In the genomic region with DNA sequence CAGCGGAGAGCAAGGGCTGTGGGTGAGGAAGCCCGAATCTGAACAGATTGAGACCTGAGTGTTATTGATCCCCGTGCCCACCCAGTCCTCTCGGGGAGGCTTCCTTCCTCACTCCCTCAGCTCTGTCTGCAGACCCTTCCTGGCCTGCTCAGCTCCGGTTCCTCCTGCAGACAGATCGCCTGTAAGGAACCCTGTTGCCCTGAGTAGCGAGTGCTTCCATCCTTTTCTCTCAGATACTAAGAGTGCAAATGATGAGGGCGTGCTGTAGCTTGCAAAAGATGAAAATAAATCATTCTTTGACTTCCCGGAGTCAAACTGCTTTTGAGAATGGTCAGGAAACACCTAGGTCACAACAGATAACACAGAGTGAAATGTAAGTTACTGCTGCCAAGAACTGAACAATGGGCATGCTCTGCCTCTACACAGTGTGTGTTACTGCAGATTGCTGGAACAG, we compare ENCODE assay signal across 8 mouse cellular contexts.
DNase-seq lines count a peak whose midpoint lies in the region; ATAC-seq and TF ChIP-seq lines count a peak whose summit lies in the region.

No protein-coding gene starts in this region.

- peaks cover 8% of the 10 kb centered on the region; the same call in 1 of the 2 replicates for H3K4me1 ChIP-seq in lung, embryonic 14.5 days (ENCODE audit: insufficient read depth)
- peaks cover 6% of the 10 kb centered on the region; the same call in 1 of the 2 replicates for H3K4me1 ChIP-seq in kidney, postnatal 0 days (replicated peaks; ENCODE audit: insufficient read depth, low read length)
- H3K4me1 ChIP-seq in stomach, embryonic 15.5 days = peaks cover 21% of the 10 kb centered on the region

- no peak for ATAC-seq in lung, embryonic 14.5 days (ENCODE audit: insufficient read depth)
- ATAC-seq in kidney, postnatal 0 days (replicated peaks; ENCODE audit: low FRiP score, low read depth) = no peak
- no peak for ATAC-seq in stomach, embryonic 15.5 days (ENCODE audit: insufficient read depth, low FRiP score, low read depth)

- no peak overlapping the region for H3K9ac ChIP-seq in lung, embryonic 14.5 days
- H3K9ac ChIP-seq in kidney, postnatal 0 days (ENCODE audit: low read depth, low read length) = no peak overlapping the region
- H3K9ac ChIP-seq in stomach, embryonic 15.5 days = no peak overlapping the region

- H3K27ac ChIP-seq in lung, embryonic 14.5 days (ENCODE audit: low read depth) = peak overlapping the region; percentile 1; the same call in 1 of the 2 replicates
- H3K27ac ChIP-seq in kidney, postnatal 0 days = peak overlapping the region; percentile 38; the same call in 1 of the 2 replicates
- peak overlapping the region; percentile 40; the same call in 1 of the 2 replicates for H3K27ac ChIP-seq in stomach, embryonic 15.5 days

- no peak for TF ChIP-seq CTCF in lung, embryonic 14.5 days (IDR thresholded peaks at IDR 0.05; ENCODE audit: low read depth)
- TF ChIP-seq CTCF in kidney, postnatal 0 days (IDR thresholded peaks at IDR 0.05; ENCODE audit: low read depth) = no peak

- H3K36me3 ChIP-seq in lung, embryonic 14.5 days (ENCODE audit: insufficient read depth) = no peaks in the 10 kb centered on the region
- no peaks in the 10 kb centered on the region for H3K36me3 ChIP-seq in kidney, postnatal 0 days (ENCODE audit: insufficient read depth, low read length)
- H3K36me3 ChIP-seq in stomach, embryonic 15.5 days = no peaks in the 10 kb centered on the region

- DNase-seq in cerebellum, adult 11 months = peak; percentile 19
- no peak for DNase-seq in cerebellum, postnatal 10 days
- peak; percentile 44 for DNase-seq in lung, embryonic 14.5 days
- DNase-seq in lung, postnatal 4 days = no peak
- peak; percentile 49 for DNase-seq in kidney, postnatal 0 days (ENCODE audit: low spot score)
- no peak for DNase-seq in adipocyte (ENCODE audit: low spot score)
- DNase-seq in gastrocnemius, postnatal 10 days = no peak

- H3K9me3 ChIP-seq in lung, embryonic 14.5 days (ENCODE audit: low read depth, low read length) = no peaks in the 10 kb centered on the region
- no peaks in the 10 kb centered on the region for H3K9me3 ChIP-seq in kidney, postnatal 0 days (replicated peaks; ENCODE audit: low read length)
- no peaks in the 10 kb centered on the region for H3K9me3 ChIP-seq in stomach, embryonic 15.5 days

- H3K27me3 ChIP-seq in lung, embryonic 14.5 days (ENCODE audit: insufficient read depth, low read length) = no peaks in the 10 kb centered on the region
- H3K27me3 ChIP-seq in kidney, postnatal 0 days (ENCODE audit: insufficient read depth, low read length) = no peaks in the 10 kb centered on the region
- H3K27me3 ChIP-seq in stomach, embryonic 15.5 days (replicated peaks) = no peaks in the 10 kb centered on the region

- H3K4me2 ChIP-seq in lung, embryonic 14.5 days = peak overlapping the region; percentile 2; the same call in 1 of the 2 replicates
- peak overlapping the region; percentile 43 for H3K4me2 ChIP-seq in kidney, postnatal 0 days (ENCODE audit: low read length)
- H3K4me2 ChIP-seq in stomach, embryonic 15.5 days = peak overlapping the region; percentile 32

- WGBS in lung, embryonic 14.5 days = 31% methylated on average over 9 of the region's 9 CpGs
- 38% methylated on average over 9 of the region's 9 CpGs for WGBS in kidney, postnatal 0 days
- 30% methylated on average over 9 of the region's 9 CpGs for WGBS in stomach, embryonic 15.5 days

- 0 out of 2 replicates have a peak overlapping the region, but pooled peaks have one; percentile 2 for H3K4me3 ChIP-seq in lung, embryonic 14.5 days (ENCODE audit: low read depth, low read length)
- no peak overlapping the region for H3K4me3 ChIP-seq in kidney, postnatal 0 days (replicated peaks; ENCODE audit: low read depth, low read length)
- no peak overlapping the region for H3K4me3 ChIP-seq in stomach, embryonic 15.5 days (replicated peaks)

Comparison
In these comparisons a context has a peak if more than half of its experiments do, and no peak if none do; other contexts are left out.
1. DNase-seq: peak in cerebellum, adult 11 months (single experiment), lung, embryonic 14.5 days (single experiment) and kidney, postnatal 0 days (single experiment); none in cerebellum, postnatal 10 days (0 of 2), lung, postnatal 4 days (0 of 2), adipocyte (single experiment) and gastrocnemius, postnatal 10 days (single experiment).
2. Peak in every context shown above with its lines, with median percentiles within 50 percentile points of each other: H3K27ac ChIP-seq and H3K4me2 ChIP-seq.